In the genomic region with DNA sequence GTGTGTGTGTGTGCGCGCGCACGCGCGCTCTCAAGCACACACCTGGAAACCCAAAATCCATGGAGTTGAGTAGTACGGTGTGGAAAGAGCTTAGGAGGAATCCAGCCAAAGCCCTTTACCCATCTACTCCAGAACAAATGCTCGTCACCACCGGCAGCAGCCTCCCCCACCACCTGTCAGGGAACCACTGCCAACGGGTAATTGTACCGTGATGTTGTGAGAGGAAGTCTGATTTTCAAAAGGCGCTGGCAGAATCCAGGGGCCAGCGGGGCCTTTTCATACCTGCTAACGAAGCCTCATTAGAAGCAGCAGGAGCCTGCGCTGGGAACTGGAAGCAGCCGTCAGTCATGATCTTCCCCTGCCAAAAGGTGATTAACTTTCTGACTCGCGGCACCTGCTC, we compare ENCODE assay signal across 11 mouse cellular contexts. TPM values are rescaled to one million over a fixed set of nuclear protein-coding genes. Genes with fewer than 3 reads are reported as not detected.
DNase-seq lines count a peak whose midpoint lies in the region; ATAC-seq lines count a peak whose summit lies in the region.
"Had no signal": no experiment of that assay in that cellular context is flagged by ENCODE, and none has a peak within 500 bp of the region (broad histone marks: within the 10 kb centered on the region; RNA-seq: fewer than 3 reads in every experiment).

No protein-coding gene starts in this region.

- peak overlapping the region; percentile 18; the same call in 1 of the 2 replicates for H3K27ac ChIP-seq in neural tube, embryonic 13.5 days (replicated peaks)
- no peak overlapping the region; the same call in 1 of the 2 replicates for H3K27ac ChIP-seq in neural tube, embryonic 15.5 days (replicated peaks)
- no peak overlapping the region for H3K27ac ChIP-seq in heart, embryonic 10.5 days
- H3K27ac ChIP-seq: lung, embryonic 15.5 days; stomach, embryonic 15.5 days had no signal

- H3K4me1 ChIP-seq in neural tube, embryonic 13.5 days (replicated peaks): peaks cover 23% of the 10 kb centered on the region
- peaks cover 18% of the 10 kb centered on the region for H3K4me1 ChIP-seq in neural tube, embryonic 15.5 days
- H3K4me1 ChIP-seq in heart, embryonic 10.5 days: peaks cover 14% of the 10 kb centered on the region
- H3K4me1 ChIP-seq: lung, embryonic 15.5 days; stomach, embryonic 15.5 days had no signal

- no peak overlapping the region; the same call in 1 of the 2 replicates for H3K9ac ChIP-seq in neural tube, embryonic 13.5 days
- no peak overlapping the region for H3K9ac ChIP-seq in neural tube, embryonic 15.5 days (replicated peaks)
- H3K9ac ChIP-seq: lung, embryonic 15.5 days; stomach, embryonic 15.5 days had no signal

- H3K27me3 ChIP-seq in neural tube, embryonic 13.5 days: no peaks in the 10 kb centered on the region
- no peaks in the 10 kb centered on the region for H3K27me3 ChIP-seq in neural tube, embryonic 15.5 days (replicated peaks)
- no peaks in the 10 kb centered on the region for H3K27me3 ChIP-seq in heart, embryonic 10.5 days (ENCODE audit: insufficient read depth, poor library complexity, severe bottlenecking)
- H3K27me3 ChIP-seq: lung, embryonic 15.5 days; Patski; stomach, embryonic 15.5 days had no signal

- DNase-seq in cerebellum, postnatal 36 days: peak; percentile 28 to 46
- peak; percentile 31 to 41 for DNase-seq in layer of hippocampus, postnatal 36 days
- DNase-seq in thymus, postnatal 4 days: peak; percentile 76
- no peak for DNase-seq in ovary, postnatal 14 days (ENCODE audit: low spot score)
- no peak for DNase-seq in heart, embryonic 10.5 days (ENCODE audit: low spot score)
- DNase-seq: kidney, postnatal 4 days had no signal

- ATAC-seq in neural tube, embryonic 13.5 days (ENCODE audit: low read depth): no peak
- ATAC-seq in neural tube, embryonic 15.5 days (ENCODE audit: low FRiP score): no peak
- ATAC-seq: Patski had no signal

- H3K36me3 ChIP-seq in neural tube, embryonic 13.5 days: no peaks in the 10 kb centered on the region
- no peaks in the 10 kb centered on the region for H3K36me3 ChIP-seq in neural tube, embryonic 15.5 days
- no peaks in the 10 kb centered on the region for H3K36me3 ChIP-seq in heart, embryonic 10.5 days
- H3K36me3 ChIP-seq: lung, embryonic 15.5 days; stomach, embryonic 15.5 days had no signal

- 57% methylated on average over 18 of the region's 18 CpGs for WGBS in neural tube, embryonic 13.5 days
- 51% methylated on average over 18 of the region's 18 CpGs for WGBS in neural tube, embryonic 15.5 days
- WGBS in heart, embryonic 10.5 days: 55% methylated on average over 18 of the region's 18 CpGs

- no peaks in the 10 kb centered on the region for H3K9me3 ChIP-seq in neural tube, embryonic 13.5 days
- no peaks in the 10 kb centered on the region for H3K9me3 ChIP-seq in neural tube, embryonic 15.5 days (replicated peaks)
- H3K9me3 ChIP-seq in heart, embryonic 10.5 days: no peaks in the 10 kb centered on the region
- H3K9me3 ChIP-seq: lung, embryonic 15.5 days; stomach, embryonic 15.5 days had no signal

- no peak overlapping the region for H3K4me2 ChIP-seq in neural tube, embryonic 13.5 days
- no peak overlapping the region for H3K4me2 ChIP-seq in neural tube, embryonic 15.5 days
- H3K4me2 ChIP-seq: lung, embryonic 15.5 days; stomach, embryonic 15.5 days had no signal

- H3K4me3 ChIP-seq in neural tube, embryonic 13.5 days: no peak overlapping the region
- no peak overlapping the region for H3K4me3 ChIP-seq in neural tube, embryonic 15.5 days (replicated peaks)
- no peak overlapping the region for H3K4me3 ChIP-seq in heart, embryonic 10.5 days
- H3K4me3 ChIP-seq: lung, embryonic 15.5 days; stomach, embryonic 15.5 days had no signal

RNA-seq across cellular contexts. Expression of a gene that starts 57.2 kb away (rescaled TPM):
- 78.1 and 88.3 TPM in 2 replicates for polyA plus RNA-seq in neural tube, embryonic 13.5 days (2015; fragmentation: Nextera tagmentation; extraction: Ambion mirVana)
- 89.9 and 101 TPM in 2 replicates for polyA plus RNA-seq in neural tube, embryonic 15.5 days (2015; fragmentation: Nextera tagmentation; extraction: Ambion mirVana)
- total RNA-seq in layer of hippocampus, postnatal 36 days (2021): 10 to 100 TPM; 71.5 to 73.2 TPM
- 116 and 128 TPM in 2 replicates for polyA plus RNA-seq in heart, embryonic 10.5 days (2016; fragmentation: Nextera tagmentation; extraction: Ambion mirVana)

RNA-seq across cellular contexts. Expression of a gene that starts 57.4 kb away (rescaled TPM):
- 1.2 and 1.5 TPM in 2 replicates for polyA plus RNA-seq in neural tube, embryonic 13.5 days (2015; fragmentation: Nextera tagmentation; extraction: Ambion mirVana)
- 2.5 and 2.7 TPM in 2 replicates for polyA plus RNA-seq in neural tube, embryonic 15.5 days (2015; fragmentation: Nextera tagmentation; extraction: Ambion mirVana)
- total RNA-seq in layer of hippocampus, postnatal 36 days (2021): 1 to 10 TPM; 5.0 to 6.0 TPM
- 0.39 and 0.74 TPM in 2 replicates for polyA plus RNA-seq in heart, embryonic 10.5 days (2016; fragmentation: Nextera tagmentation; extraction: Ambion mirVana)
- polyA plus RNA-seq: Patski had no signal

Comparison
In these comparisons a context has a peak if more than half of its experiments do, and no peak if none do; other contexts are left out.
1. DNase-seq: peak in cerebellum, postnatal 36 days (2 of 2), layer of hippocampus, postnatal 36 days (2 of 2) and thymus, postnatal 4 days (single experiment); none in ovary, postnatal 14 days (single experiment) and heart, embryonic 10.5 days (single experiment).